Mouse (Mus musculus) heart, adult 2 months (tissue): ENCODE measurements around the gene Smad1.

Experiments used
- CTCF ChIP-seq: fragments of 200-600 bp; IDR thresholded peaks from 2 replicates; pipeline ENCODE4 v1.8.1; 2022; ENCODE audit warnings: antibody characterized with exemption, mild to moderate bottlenecking, moderate library complexity
- EP300 ChIP-seq: fragments of 200-500 bp; IDR thresholded peaks from 2 replicates; pipeline ENCODE4 v1.6.1; 2011; ENCODE audit warnings: low read depth, low read length, control low read depth; ENCODE audit not compliant: insufficient read depth
- POLR2A ChIP-seq: fragments of 200-500 bp; IDR thresholded peaks from 2 replicates; pipeline ENCODE4 v1.6.1; 2011; ENCODE audit warnings: mild to moderate bottlenecking, low read depth, low read length, control low read depth; ENCODE audit not compliant: insufficient read depth

- no peak for TF ChIP-seq POLR2A
- TF ChIP-seq CTCF = no peak
- TF ChIP-seq EP300 = peak; percentile 74; the same call in 1 of the 2 replicates
Measured at GRCm38 (mm10) chr8:79325510-79325909, 73.8 kb downstream of the Smad1 start.
